Mouse (Mus musculus) hindbrain, embryonic 10.5 days (tissue): ENCODE measurements around the gene Stpg4. TPM values are rescaled to one million over a fixed set of nuclear protein-coding genes. Genes with fewer than 3 reads are reported as not detected.

Source experiments
- DNase-seq: peaks from one replicate; pipeline ENCODE4 v3.0.0-alpha.2; 2017; ENCODE audit warnings: low spot score
- H3K27ac ChIP-seq: fragments of 300-500 bp; sonication (generic); 2 replicates; pipeline ENCODE4 v1.5.1; 2016; ENCODE audit warnings: mild to moderate bottlenecking, moderate library complexity
- H3K27me3 ChIP-seq: fragments of 300-500 bp; sonication (generic); 2 replicates; pipeline ENCODE4 v1.6.1; 2016; ENCODE audit warnings: mild to moderate bottlenecking; ENCODE audit not compliant: poor library complexity, insufficient read depth, severe bottlenecking
- H3K36me3 ChIP-seq: fragments of 300-500 bp; sonication (generic); 2 replicates; pipeline ENCODE4 v1.6.1; 2016; ENCODE audit warnings: mild to moderate bottlenecking, moderate library complexity
- H3K4me1 ChIP-seq: fragments of 300-500 bp; sonication (generic); replicated peaks from 2 replicates; pipeline ENCODE4 v1.6.1; 2016; ENCODE audit warnings: mild to moderate bottlenecking
- H3K4me3 ChIP-seq: fragments of 300-500 bp; sonication (generic); 2 replicates; pipeline ENCODE4 v1.5.1; 2016; ENCODE audit warnings: mild to moderate bottlenecking, moderate library complexity
- H3K9me3 ChIP-seq: fragments of 300-500 bp; sonication (generic); 2 replicates; pipeline ENCODE4 v1.6.1; 2016; ENCODE audit warnings: mild to moderate bottlenecking, moderate library complexity
- WGBS: fragments of 180-500 bp; shearing (Covaris S2); methylation state at CpG from one replicate; pipeline ENCODE4 v1.1.7; 2016; 5-methylcytosine and 5-hydroxymethylcytosine counted together
- polyA plus RNA-seq: library from polyadenylated mRNA; unstranded; fragments of >200 nt; fragmentation: Nextera tagmentation; extraction: Ambion mirVana; gene quantifications from 2 replicates; pipeline ENCODE4 v1.2.1, GENCODE M21; 2016

Stpg4 gene
- polyA plus RNA-seq, 1 experiment from 2014 or later: not detected

DNA sequence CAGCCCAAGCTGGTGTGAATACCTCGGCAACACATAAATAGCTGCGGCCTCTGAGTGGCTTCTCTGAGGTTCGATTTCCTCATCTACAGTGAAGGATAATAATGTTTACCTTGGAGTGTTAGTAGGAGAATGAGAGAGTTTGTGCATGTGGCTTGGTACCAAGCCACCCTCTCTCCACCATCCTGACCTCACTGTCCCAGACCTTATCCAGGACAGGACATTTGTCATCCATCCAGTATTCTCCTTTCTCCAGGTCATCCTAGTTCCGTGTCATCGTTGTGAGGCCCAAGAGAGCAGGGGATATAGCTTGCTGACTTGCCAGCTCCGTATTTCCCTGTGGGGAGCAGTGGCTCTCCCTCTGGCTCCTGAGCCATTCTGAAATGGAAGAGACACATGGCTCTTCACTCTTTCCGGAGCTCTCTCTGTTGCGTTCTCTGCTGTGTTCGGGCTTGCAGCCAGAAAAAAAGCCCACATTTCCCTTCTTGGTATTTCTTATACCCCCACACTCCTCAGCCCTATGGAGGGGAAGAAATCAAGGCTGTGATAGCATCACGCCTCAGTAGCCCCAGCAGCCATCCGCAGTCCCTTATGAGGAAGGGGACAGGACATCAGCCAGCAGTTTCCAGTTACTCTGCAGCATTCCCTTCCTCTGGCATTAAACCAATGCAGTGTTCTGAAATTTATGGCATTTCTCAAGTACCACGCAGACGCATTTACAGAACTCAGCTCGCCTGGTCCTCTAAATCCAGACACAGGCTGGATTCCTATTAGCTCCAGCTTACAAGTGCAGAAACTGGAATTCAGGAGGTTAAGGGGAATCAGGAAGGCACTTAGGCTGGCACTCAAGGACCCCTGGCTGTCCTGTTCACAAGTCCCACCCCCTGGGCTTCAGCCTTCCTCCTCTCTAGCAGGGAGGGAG is 32.5 kb upstream of the Stpg4 start:
- no peaks in the 10 kb centered on the region for H3K9me3 ChIP-seq
- H3K27me3 ChIP-seq: peaks cover 13% of the 10 kb centered on the region
- peak overlapping the region; percentile 78 for H3K27ac ChIP-seq
- no peaks in the 10 kb centered on the region for H3K36me3 ChIP-seq
- H3K4me3 ChIP-seq: peak overlapping the region; percentile 32
- peak; percentile 35 for DNase-seq
- H3K4me1 ChIP-seq: peaks cover 60% of the 10 kb centered on the region
- 22% methylated on average over 14 of the region's 14 CpGs for WGBS

DNA sequence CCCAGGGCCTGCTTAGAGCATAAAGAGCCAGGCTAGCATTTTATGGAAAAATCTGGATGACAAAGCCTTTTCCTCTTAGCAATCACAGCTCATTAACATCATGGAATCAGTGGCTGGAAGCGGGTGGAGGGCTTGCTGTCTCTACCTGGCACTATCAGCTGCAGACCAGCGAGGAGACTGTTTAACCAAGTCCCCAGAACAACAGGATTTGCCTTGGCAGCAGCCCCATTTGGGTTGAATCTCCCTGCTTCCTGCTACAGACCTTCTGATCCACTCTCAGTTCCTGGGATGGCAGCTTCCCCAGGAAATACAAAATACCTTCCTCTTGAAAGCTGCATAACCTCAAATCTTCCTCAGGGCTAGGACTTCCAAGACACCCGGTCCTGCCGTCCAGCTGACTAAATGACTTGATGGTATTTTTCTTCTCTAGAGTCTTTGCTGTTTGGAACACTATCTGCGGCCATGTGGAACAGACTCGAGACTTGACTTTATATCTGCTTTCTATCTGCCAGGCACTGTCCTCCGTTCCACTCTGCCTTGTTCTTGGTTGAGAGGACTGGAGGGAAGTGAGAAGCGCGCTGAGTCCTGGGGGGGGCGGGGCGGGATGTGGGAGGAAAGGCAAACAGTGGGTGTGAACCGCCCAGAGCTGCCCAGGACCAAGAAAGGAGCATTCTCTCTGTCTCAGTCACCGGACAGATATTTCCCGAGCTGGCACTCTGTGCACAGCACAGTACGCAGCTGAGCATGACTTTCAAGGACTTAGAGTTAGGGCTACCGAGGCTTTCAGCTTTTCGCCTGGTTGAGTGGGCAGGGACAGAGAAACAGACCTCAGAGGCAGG is 31.6 kb upstream of the Stpg4 start:
- no peaks in the 10 kb centered on the region for H3K9me3 ChIP-seq
- H3K27ac ChIP-seq: peak overlapping the region; percentile 78
- peaks cover 60% of the 10 kb centered on the region for H3K4me1 ChIP-seq
- H3K4me3 ChIP-seq: peak overlapping the region; percentile 32; the same call in 1 of the 2 replicates
- peaks cover 13% of the 10 kb centered on the region for H3K27me3 ChIP-seq
- WGBS: 12% methylated on average over 13 of the region's 17 CpGs
- peak; percentile 9 for DNase-seq
- H3K36me3 ChIP-seq: no peaks in the 10 kb centered on the region

DNA sequence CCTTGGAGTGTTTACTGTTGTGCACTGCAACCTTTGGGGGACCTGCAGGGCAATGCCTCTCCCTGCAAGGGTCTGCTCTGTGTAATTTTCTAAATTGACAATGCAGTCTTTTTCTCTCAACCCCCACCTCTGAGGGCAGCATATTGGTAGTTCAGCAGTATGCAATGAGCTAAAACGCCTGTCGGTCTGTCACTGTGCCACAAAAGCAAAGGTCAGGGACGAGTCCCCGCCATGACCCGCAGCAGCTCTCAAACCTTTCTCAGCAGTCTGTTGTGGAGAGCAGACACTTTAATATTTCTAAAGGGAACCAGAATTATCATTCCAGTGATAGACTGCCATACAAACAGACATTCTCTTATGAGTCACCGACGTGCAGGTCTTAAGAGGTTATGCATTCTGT is 30.4 kb upstream of the Stpg4 start:
- Histone ChIP-seq H3K27me3 (peaks cover 13% of the 10 kb centered on the region), H3K27ac (peak overlapping the region; percentile 67), H3K36me3 (no peaks in the 10 kb centered on the region), H3K9me3 (no peaks in the 10 kb centered on the region), H3K4me3 (no peak overlapping the region), H3K4me1 (peaks cover 60% of the 10 kb centered on the region)
- peak; percentile 40 for DNase-seq
- 28% methylated on average over 7 of the region's 7 CpGs for WGBS

DNA sequence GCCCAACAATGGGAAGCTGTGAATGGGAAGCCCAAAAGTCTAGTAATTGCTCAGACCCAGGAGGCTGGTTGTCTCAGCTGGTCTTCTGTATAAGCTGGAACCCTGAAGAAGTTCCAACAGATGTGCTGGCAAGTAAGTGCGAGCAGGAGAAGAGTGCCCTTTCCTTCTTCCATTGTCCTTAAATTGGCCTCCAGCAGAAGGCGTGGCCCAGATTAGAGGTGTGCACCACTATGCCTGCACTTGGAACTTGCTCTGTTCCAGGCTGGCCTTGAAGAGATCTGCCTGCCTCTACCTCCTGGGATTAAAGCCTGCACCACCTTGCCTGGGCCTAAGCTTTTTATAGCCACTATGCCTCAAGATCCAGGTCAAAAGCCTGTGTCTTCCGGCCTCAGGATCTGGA is 26.6 kb upstream of the Stpg4 start:
- Histone ChIP-seq H3K36me3 (no peaks in the 10 kb centered on the region), H3K4me1 (peaks cover 30% of the 10 kb centered on the region), H3K4me3 (no peak overlapping the region), H3K27ac (no peak overlapping the region), H3K9me3 (no peaks in the 10 kb centered on the region), H3K27me3 (no peaks in the 10 kb centered on the region)
- DNase-seq: no peak
- 88% methylated on average over 3 of the region's 3 CpGs for WGBS

DNA sequence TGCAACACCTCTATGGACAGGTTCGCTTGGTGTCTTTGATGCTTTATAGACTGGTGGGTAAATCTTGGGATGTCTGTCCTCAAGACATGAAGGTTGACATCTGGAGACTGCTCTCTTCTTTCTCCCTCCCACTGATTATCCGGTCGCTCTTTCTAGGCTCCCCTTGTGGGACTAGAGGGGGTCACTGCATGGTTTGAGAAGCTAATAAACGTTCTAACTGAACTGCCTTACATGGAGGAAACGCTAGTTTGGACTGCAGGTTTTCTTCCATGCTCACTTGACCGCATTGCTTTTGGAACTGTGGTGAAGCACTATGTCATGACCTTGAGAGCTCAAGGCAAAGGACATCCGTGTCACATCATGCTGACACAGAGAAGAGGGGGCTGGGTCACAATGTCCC is 25.8 kb upstream of the Stpg4 start:
- 87% methylated on average over 7 of the region's 7 CpGs for WGBS
- peaks cover 22% of the 10 kb centered on the region for H3K4me1 ChIP-seq
- H3K9me3 ChIP-seq: no peaks in the 10 kb centered on the region
- no peaks in the 10 kb centered on the region for H3K27me3 ChIP-seq
- DNase-seq: no peak
- H3K27ac ChIP-seq: no peak overlapping the region
- H3K36me3 ChIP-seq: no peaks in the 10 kb centered on the region
- no peak overlapping the region for H3K4me3 ChIP-seq

DNA sequence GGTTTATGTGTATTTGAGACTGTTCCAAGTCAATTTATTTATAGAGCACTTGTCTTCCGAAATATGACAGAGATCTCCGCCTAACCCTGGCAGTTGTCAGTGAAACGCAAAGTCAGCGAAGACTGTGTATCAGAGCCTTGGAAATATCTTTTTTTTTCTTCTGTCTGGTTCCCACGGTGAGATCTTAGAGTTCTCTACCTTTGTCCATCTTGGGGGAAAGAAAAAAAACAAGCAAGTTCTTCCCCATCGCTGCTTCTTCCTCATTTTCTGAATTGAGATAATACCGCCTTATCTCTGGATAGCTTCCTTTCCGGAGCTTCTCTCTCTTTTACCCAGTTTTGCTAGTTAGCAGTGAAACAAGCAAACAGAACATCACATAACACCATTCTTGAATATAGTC is 21.3 kb upstream of the Stpg4 start:
- no peaks in the 10 kb centered on the region for H3K9me3 ChIP-seq
- no peak overlapping the region for H3K27ac ChIP-seq
- no peaks in the 10 kb centered on the region for H3K27me3 ChIP-seq
- WGBS: 93% methylated on average over 8 of the region's 8 CpGs
- H3K36me3 ChIP-seq: peaks cover 5% of the 10 kb centered on the region; the same call in 1 of the 2 replicates
- peaks cover 22% of the 10 kb centered on the region for H3K4me1 ChIP-seq
- no peak for DNase-seq
- no peak overlapping the region for H3K4me3 ChIP-seq

DNA sequence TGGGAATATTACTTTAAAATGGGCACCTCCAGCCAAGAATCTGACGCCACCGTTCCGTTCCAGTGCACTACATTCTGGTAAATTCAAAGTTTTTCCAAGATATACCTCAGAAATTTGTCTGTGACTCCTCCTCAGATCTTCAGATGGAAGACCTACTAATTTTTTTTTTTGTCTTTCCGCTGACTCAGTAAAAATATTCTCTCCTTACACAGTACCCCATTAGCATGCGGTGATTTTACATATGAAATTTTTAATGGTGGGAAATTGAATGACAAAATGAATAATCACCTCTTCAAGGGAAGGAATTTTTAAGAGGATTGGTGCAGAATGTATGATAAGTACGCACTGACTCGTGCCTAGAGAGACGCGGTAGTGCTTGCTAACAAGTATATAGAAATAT is 20.8 kb upstream of the Stpg4 start:
- 95% methylated on average over 9 of the region's 9 CpGs for WGBS
- H3K9me3 ChIP-seq: no peaks in the 10 kb centered on the region
- no peak for DNase-seq

DNA sequence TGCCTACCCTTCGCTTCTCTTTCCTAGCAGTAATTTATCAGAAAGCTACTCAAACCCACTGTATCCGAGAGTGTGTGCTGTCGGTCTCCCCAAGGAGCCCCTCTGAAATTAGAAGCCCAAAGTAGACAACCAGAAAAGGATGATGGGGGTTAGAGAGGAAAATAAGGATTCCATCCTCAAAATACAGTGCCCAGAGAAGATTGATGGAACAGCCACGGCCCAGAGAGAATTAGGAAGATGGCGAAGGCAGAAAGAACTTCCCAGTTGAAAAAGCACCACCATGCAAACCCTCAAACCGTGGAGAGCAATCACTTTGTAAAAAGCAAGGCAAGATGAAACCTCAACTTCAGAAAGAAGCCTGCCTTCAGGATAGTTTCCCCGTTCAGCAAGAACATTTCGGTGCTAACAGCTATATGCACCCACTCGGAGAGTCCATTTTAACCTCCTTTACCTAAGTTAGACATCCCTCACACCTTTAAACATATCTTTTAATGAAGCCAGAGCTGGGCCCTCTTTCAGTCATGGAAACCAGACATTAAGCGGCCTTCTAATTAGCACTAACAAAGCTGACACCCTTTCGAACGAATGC is 20.2 kb upstream of the Stpg4 start:
- H3K27me3 ChIP-seq: no peaks in the 10 kb centered on the region
- peaks cover 34% of the 10 kb centered on the region for H3K4me1 ChIP-seq
- H3K27ac ChIP-seq: peak overlapping the region; percentile 100
- WGBS: 43% methylated on average over 12 of the region's 12 CpGs
- H3K36me3 ChIP-seq: peaks cover 11% of the 10 kb centered on the region; the same call in 1 of the 2 replicates
- no peak for DNase-seq
- peak overlapping the region; percentile 84 for H3K4me3 ChIP-seq
- H3K9me3 ChIP-seq: no peaks in the 10 kb centered on the region

More for the DNA sequence above, 20.8 kb upstream of the Stpg4 start:
- Histone ChIP-seq H3K27ac (no peak overlapping the region), H3K4me3 (no peak overlapping the region), H3K27me3 (no peaks in the 10 kb centered on the region), H3K4me1 (peaks cover 28% of the 10 kb centered on the region), H3K36me3 (peaks cover 8% of the 10 kb centered on the region; the same call in 1 of the 2 replicates)

DNA sequence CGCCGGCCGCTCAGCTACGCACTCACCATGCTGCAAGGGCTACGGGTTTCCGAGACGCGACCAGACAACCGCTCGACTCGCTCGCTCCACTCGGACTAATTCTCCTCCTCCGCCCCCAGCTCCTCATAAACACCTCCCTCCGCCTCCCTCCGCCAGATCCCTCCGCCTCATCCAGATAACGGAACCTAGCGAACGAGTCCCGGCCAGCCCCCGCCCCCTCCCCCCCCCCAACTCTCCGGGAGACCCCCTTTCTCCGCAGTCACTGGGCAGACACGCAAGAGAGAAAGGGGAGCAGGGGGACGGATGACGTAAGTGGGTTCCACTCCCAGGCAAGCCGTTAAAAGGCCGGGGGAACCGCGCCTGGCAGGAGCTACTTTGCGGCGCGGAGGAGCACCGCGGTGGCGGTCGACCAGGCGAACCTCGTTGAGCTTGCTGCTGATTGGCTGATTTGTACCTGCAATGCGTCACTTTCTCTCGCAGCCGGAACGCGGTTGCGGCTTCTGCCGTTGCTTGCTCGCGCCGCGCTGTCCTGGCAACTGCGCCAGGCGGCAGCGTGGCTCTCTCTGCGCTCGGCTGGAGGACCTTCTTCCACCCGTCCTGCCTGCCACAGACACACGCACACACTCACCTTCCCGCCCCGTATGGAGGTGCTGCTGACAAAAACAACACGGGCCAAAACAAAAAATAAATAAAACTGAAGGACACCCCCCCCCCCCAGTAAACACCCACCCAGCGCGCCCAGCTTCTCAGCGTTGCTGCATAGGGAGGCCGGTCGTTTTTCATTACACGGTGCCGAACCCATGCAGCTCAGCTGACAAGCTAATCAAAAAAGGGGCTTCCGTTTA is 19.4 kb upstream of the Stpg4 start, which contains the start of gene Calm2:
Calm2 (minus strand) TSS at position 169 of the 845 bp plus-strand sequence.
- Histone ChIP-seq H3K9me3 (no peaks in the 10 kb centered on the region), H3K4me1 (peaks cover 40% of the 10 kb centered on the region), H3K4me3 (peak within 1 kb of the TSS; percentile 84), H3K36me3 (peaks cover 18% of the 10 kb centered on the region), H3K27me3 (no peaks in the 10 kb centered on the region), H3K27ac (peak within 1 kb of the TSS; percentile 100)
- DNase-seq: peak; percentile 98
- WGBS: under 1% methylated on average over 68 of the region's 69 CpGs

DNA sequence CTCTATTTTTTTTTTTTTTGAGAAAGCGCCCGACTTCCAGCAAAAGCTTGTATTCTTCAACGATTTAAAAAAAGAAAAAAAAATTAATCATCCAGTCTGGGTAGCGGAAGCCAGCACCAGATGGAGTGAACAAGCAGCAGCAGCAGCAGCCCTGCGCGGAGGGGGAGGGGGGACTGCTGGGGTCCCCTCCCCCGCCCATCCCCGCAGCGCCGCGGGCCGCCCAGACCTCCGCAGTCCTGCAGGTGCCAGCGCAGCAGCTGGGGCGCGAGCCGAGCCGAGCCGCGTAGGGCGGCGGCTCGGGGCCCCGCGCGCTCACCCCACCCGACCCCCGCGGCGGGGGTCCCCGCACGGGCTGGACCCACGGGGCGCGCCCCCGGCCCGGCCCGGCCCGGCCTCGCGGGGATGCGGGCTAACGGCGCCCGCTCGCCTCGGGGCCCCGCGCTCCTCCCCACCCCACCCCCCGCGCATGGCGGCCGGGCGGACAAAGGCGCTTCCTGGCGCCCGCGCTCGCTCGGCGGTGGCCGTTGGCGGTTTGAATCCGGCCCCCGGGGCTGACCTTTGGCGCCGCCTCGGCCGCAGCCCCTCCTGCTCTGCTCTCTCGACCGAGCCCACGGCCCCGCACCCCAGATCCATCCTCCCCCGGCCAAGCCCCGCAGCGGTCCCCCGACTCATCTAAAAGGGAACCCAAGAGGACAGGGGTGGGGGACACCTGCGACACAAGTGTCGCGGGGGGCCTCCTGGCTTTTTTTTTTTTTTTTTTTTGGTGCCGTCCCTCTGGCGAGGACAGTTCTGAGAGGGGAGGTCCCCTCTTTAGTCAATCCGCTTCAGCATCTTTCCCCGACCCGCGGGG is 18.6 kb upstream of the Stpg4 start:
- DNase-seq: peak; percentile 76
- no peaks in the 10 kb centered on the region for H3K9me3 ChIP-seq
- peak overlapping the region; percentile 100 for H3K27ac ChIP-seq
- peaks cover 49% of the 10 kb centered on the region for H3K4me1 ChIP-seq
- H3K36me3 ChIP-seq: peaks cover 27% of the 10 kb centered on the region
- H3K4me3 ChIP-seq: peak overlapping the region; percentile 84
- no peaks in the 10 kb centered on the region for H3K27me3 ChIP-seq
- WGBS: under 1% methylated on average over 86 of the region's 86 CpGs

DNA sequence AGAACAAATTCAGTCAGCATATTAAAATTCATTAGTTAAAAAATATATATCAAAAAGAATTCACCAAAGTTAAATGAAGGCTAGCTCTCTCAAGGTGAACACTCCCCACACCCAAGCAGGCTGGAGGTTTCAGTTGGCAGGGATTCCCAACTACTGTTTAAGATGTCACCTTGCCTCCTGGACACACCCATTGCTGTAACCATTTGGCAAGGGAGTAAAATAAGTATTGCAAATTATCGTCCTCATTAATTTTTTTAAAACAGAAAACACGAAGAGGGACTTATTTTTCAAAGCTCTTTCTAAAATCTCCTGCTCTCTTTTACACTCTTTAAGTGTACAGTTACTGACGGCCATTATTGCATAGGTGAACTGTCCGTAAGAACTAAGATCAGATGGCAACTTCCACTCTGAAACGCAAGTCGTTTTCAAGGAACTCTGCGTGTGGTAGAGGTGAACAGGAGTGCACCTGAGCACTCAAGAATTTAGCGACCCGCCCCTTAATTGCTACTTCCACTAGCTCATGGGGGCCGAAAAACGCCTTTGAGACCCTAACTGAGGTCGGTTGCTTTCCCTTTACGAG is 17.9 kb upstream of the Stpg4 start:
- Histone ChIP-seq H3K4me3 (peak overlapping the region; percentile 84), H3K9me3 (no peaks in the 10 kb centered on the region), H3K36me3 (peaks cover 32% of the 10 kb centered on the region), H3K27ac (peak overlapping the region; percentile 100), H3K27me3 (no peaks in the 10 kb centered on the region), H3K4me1 (peaks cover 49% of the 10 kb centered on the region)
- no peak for DNase-seq
- WGBS: 2% methylated on average over 13 of the region's 13 CpGs
